Mouse (Mus musculus): ENCODE results near the gene Lasp1. TPM values are rescaled to one million over a fixed set of nuclear protein-coding genes. Genes with fewer than 3 reads are reported as not detected.

The Lasp1 gene
- polyA plus RNA-seq, 1 experiment from 2014 or later: 95.3 TPM

DNA sequence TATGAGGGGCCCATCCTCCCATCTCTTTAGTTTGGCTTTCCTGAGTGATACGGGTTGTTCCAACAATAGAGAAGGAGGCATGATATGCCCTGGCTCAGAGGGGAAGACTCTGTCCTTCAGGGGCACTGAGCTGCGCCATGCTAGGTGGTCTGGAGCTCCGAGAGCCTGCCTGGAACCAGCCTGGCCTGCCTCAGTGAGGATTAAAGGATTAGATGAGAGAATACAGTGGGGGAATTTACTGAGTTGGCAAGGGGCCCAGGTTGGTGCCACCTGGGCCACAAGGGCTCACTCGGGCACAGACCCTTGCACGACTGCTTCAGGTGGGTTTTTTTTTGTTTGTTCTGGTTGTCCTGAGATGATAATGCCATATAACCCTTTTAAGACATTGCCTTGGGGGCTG is 17.4 kb downstream of the Lasp1 start:
- Histone ChIP-seq H3K4me2 (no peak overlapping the region), H3K4me1 (peaks cover 70% of the 10 kb centered on the region), H3K4me3 (no peak overlapping the region), H3K9ac (no peak overlapping the region), H3K27ac (no peak overlapping the region), H3K9me3 (replicated peaks) (no peaks in the 10 kb centered on the region), H3K36me3 (ENCODE audit: poor library complexity, severe bottlenecking) (peaks cover 56% of the 10 kb centered on the region), H3K27me3 (no peaks in the 10 kb centered on the region)
- ATAC-seq: no peak
- WGBS: 38% methylated on average over 5 of the region's 5 CpGs

DNA sequence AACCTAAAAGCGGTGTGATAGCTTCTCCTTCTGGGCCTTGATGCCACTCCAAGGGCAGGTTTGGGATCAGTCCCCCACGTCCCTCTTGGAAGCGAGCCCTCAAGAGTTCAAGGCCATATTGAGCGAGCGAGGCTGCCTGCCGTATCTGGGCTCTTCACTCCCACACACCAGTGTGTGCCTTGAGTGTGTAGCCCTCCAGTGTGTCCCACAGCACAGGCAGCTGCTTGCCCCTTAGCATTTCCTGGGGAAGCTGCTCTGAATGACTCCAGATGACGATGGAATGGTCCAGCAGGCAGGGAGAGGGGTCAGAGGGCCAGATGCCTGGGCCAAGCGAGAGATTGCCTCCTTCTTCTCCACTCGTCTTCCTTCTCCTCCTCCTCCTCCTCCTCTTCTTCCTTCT is 18.1 kb downstream of the Lasp1 start:
- 67% methylated on average over 9 of the region's 9 CpGs for WGBS

DNA sequence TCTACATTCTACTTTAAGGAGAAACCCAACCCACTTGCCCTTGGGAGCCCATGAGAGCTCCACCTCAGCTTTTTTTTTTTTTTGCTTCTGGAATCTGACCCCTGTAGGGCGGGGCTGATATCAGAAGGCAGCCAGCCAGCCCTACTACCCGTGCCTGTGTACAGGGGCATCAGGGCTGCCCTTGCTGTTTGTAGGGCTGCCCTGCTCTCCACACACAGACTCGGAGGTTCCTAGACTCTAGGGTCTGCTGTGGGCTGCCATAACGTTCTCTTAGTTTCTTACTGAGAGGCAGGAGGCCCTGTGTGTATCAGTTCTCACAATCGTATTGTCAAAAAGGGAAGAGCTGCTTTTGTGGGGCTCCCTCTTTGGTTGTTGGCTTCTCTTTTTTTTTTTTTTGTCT is 18.6 kb downstream of the Lasp1 start:
- Histone ChIP-seq H3K9ac (no peak overlapping the region), H3K4me1 (peaks cover 58% of the 10 kb centered on the region), H3K27ac (peak overlapping the region; percentile 78; the same call in 1 of the 2 replicates), H3K36me3 (ENCODE audit: poor library complexity, severe bottlenecking) (peaks cover 61% of the 10 kb centered on the region), H3K27me3 (no peaks in the 10 kb centered on the region), H3K4me2 (no peak overlapping the region), H3K4me3 (no peak overlapping the region), H3K9me3 (replicated peaks) (no peaks in the 10 kb centered on the region)
- WGBS: 42% methylated on average over 5 of the region's 5 CpGs
- no peak for ATAC-seq

More for the DNA sequence above, 18.1 kb downstream of the Lasp1 start:
- Histone ChIP-seq H3K27me3 (no peaks in the 10 kb centered on the region), H3K9ac (no peak overlapping the region; the same call in 1 of the 2 replicates), H3K4me1 (peaks cover 63% of the 10 kb centered on the region), H3K4me3 (no peak overlapping the region), H3K4me2 (no peak overlapping the region), H3K36me3 (ENCODE audit: poor library complexity, severe bottlenecking) (peaks cover 61% of the 10 kb centered on the region), H3K27ac (no peak overlapping the region), H3K9me3 (replicated peaks) (no peaks in the 10 kb centered on the region)
- no peak for ATAC-seq

DNA sequence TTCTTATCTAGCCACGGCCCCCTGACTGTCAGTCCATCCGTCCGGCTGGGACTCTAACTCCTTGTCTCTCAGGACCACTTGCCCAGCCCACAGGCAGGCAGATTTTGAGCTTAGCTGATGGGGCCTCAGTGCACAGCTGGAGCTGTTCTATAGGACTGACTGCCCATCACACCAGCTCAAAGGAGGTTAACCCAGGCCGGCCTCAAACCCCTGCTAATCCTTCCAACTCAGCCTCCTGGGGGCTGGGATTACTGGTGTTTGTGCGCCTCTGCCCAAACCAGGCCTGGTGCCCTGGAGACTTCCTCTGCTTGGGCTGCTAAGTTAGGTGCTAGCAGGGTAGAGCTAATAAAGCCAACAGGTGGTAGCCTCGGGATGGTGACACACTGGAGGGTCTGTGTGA is 19.2 kb downstream of the Lasp1 start:
- Histone ChIP-seq H3K9me3 (replicated peaks) (no peaks in the 10 kb centered on the region), H3K9ac (peak overlapping the region; percentile 55; the same call in 1 of the 2 replicates), H3K4me1 (peaks cover 52% of the 10 kb centered on the region), H3K27ac (peak overlapping the region; percentile 78), H3K27me3 (no peaks in the 10 kb centered on the region), H3K4me2 (no peak overlapping the region), H3K4me3 (no peak overlapping the region), H3K36me3 (ENCODE audit: poor library complexity, severe bottlenecking) (peaks cover 63% of the 10 kb centered on the region)
- WGBS: 15% methylated on average over 6 of the region's 6 CpGs
- ATAC-seq: no peak

DNA sequence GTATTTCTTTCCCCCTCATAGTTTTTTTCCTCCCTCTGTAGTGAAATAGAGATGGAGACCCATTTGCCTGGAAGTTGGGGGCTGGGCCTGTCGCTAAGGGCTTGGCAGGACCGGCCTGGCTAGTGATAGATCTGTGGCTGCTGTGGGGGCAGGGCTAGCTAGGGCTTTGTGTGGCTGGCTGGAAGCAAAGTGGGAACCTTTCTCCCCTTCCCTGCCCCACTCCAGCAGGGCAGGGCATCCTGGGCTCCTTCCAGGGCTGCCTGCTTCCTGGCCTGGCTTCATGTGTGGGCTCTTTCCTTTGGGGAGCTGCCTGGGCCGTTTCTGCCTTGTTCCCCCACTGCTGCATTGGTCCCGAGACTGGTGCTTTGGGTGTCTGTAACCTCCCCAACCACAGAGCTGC is 19.8 kb downstream of the Lasp1 start:
- peak overlapping the region; percentile 24 for H3K4me2 ChIP-seq
- WGBS: 7% methylated on average over 4 of the region's 4 CpGs
- peak; percentile 67 for ATAC-seq
- H3K4me1 ChIP-seq: peaks cover 46% of the 10 kb centered on the region
- peak overlapping the region; percentile 78 for H3K27ac ChIP-seq
- H3K4me3 ChIP-seq: no peak overlapping the region
- H3K36me3 ChIP-seq (ENCODE audit: poor library complexity, severe bottlenecking): peaks cover 68% of the 10 kb centered on the region
- no peaks in the 10 kb centered on the region for H3K27me3 ChIP-seq
- H3K9me3 ChIP-seq (replicated peaks): no peaks in the 10 kb centered on the region
- peak overlapping the region; percentile 55 for H3K9ac ChIP-seq

DNA sequence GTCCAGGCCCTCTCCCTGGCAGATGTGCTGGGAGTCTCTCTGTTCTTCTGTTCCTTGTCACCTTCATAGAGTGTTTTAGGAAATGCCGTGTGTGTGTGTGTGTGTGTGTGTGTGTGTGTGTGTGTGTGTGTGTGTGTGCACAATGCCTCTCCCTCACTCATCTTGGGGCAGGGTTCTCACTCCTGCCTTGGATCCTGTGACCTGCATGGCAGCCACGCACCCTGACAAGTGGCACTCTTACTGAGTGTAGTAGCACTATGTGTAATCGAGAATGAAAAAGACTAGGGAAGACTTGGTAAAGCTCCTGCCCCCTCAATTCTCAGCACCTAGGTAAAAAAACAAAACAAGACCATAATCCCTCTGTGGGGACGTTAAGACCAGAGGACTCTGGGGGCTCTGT is 20.3 kb downstream of the Lasp1 start:
- Histone ChIP-seq H3K27me3 (no peaks in the 10 kb centered on the region), H3K9ac (peak overlapping the region; percentile 55), H3K9me3 (replicated peaks) (no peaks in the 10 kb centered on the region), H3K27ac (peak overlapping the region; percentile 78), H3K4me3 (no peak overlapping the region), H3K4me1 (peaks cover 41% of the 10 kb centered on the region), H3K4me2 (no peak overlapping the region), H3K36me3 (ENCODE audit: poor library complexity, severe bottlenecking) (peaks cover 72% of the 10 kb centered on the region)
- 38% methylated on average over 4 of the region's 4 CpGs for WGBS
- ATAC-seq: no peak

DNA sequence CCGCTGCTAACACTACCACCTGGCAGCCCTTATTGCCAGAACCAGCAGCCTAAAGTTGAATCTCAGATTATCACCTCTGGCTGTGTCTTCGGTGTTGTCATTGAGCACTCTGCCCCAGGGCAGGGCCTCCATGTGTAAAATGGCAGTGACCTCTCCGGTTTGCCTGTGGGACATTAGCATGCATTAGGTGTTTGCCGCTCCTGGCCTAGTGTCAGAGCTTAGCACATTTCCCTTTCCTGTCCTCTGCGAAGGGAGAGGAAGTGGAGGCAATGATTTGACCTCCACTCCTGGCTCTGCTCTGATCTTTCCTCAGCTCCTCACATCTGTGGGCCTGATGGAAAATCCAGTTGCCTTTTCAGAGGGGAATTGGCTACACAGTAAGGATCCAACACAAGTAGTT is 21.1 kb downstream of the Lasp1 start:
- ATAC-seq: no peak
- no peak overlapping the region for H3K4me2 ChIP-seq
- WGBS: 92% methylated on average over 5 of the region's 5 CpGs
- peaks cover 45% of the 10 kb centered on the region for H3K4me1 ChIP-seq
- no peaks in the 10 kb centered on the region for H3K27me3 ChIP-seq
- H3K9ac ChIP-seq: no peak overlapping the region
- no peak overlapping the region for H3K27ac ChIP-seq
- H3K9me3 ChIP-seq (replicated peaks): no peaks in the 10 kb centered on the region
- H3K36me3 ChIP-seq (ENCODE audit: poor library complexity, severe bottlenecking): peaks cover 74% of the 10 kb centered on the region
- H3K4me3 ChIP-seq: no peak overlapping the region

DNA sequence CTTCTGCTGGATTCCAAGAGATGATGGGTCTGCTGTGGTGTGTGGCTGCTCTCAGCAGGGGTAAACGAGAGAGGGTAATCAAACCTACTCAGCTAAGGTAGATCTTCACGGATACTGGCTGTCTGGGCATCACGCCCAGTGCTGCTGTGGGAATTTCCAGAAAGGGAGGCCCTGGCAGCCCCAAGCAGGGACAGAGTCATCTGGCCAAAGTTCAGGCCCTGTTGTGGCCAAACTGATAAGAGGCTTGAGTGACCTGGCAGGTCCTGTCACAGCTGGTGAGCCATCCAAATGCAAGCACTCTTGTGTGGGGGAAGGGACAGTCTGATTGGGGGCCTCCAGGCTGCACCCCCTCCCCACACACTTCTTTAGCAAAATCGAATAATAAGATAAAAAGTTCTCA is 22.0 kb downstream of the Lasp1 start:
- Histone ChIP-seq H3K4me2 (no peak overlapping the region), H3K36me3 (ENCODE audit: poor library complexity, severe bottlenecking) (peaks cover 74% of the 10 kb centered on the region), H3K27me3 (no peaks in the 10 kb centered on the region), H3K27ac (no peak overlapping the region), H3K4me3 (no peak overlapping the region), H3K9me3 (replicated peaks) (no peaks in the 10 kb centered on the region), H3K9ac (no peak overlapping the region), H3K4me1 (peaks cover 38% of the 10 kb centered on the region)
- WGBS: 75% methylated on average over 4 of the region's 4 CpGs
- ATAC-seq: no peak

DNA sequence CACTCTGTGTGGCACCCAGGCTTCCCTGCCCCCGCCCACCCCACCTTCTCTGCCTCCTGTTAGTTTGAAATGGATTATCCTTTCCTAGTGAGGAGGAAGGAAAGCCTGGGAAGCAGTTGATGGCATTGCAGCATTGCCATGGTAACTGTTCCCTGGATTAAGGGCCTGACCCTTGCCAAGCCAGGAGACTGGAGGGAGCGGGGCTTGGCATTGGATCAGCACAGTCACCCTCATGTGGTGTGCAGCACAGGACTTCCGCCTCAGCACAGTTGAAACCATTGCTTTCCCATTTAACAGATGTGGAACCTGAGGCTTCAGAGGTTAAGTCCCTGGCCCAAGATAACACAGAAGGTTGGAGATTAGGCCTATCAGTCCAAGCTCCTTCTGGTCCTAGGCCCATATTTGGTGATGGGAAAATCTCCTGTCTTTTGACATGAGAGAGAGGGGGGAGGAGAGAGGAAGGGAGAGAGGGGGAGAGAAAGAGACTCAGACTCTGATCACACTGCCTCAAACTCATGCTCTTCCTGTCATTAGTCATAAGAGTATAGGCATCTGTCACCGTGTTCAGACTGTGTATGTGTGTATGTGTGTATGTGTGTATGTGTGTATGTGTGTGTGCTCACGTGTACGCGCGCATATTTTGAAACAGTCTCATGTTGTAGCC is 22.7 kb downstream of the Lasp1 start:
- Histone ChIP-seq H3K4me3 (no peak overlapping the region), H3K9me3 (replicated peaks) (no peaks in the 10 kb centered on the region), H3K36me3 (ENCODE audit: poor library complexity, severe bottlenecking) (peaks cover 74% of the 10 kb centered on the region), H3K4me2 (no peak overlapping the region), H3K9ac (no peak overlapping the region), H3K27me3 (no peaks in the 10 kb centered on the region), H3K4me1 (peaks cover 35% of the 10 kb centered on the region), H3K27ac (no peak overlapping the region)
- 88% methylated on average over 8 of the region's 8 CpGs for whole genome bisulfite sequencing
- ATAC-seq: no peak

DNA sequence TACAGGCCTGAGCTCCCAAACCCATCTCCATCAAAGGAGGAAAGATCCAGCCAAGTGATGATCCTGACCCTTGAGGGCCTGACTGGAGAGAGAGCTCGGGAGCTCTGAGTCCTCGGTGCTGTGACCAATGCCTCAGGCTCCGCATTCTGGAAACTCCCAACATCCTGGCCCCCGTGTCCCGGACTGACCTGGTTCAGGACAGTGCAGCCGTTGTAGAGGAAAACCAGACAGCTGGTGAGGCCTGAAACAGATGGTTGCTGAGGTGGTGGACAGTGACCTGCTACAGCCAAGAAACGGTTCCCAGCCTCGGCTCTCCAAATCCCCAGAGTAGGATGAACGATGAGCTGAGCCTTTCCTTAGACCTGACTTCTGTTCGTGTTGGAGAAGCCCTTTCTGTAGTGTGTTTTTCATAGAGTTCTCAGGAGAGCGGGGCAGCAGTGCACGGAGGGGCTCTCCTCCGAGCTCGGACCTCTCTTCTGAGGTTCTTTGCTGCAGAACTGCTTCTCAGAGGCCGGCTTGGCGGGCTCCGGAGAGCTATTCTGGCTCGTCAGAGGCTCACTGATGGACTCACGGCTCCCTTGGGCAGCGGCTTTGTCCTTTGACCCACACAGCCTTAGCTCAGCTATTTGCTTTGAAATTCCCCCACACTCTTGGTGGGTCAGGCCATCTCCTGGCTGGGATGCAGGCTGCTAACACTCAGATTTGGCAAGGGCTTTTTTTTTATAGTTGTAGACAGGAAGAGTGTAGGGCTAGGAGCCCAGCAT is 24.2 kb downstream of the Lasp1 start:
- H3K9ac ChIP-seq: no peak overlapping the region
- 83% methylated on average over 20 of the region's 20 CpGs for WGBS
- no peak overlapping the region for H3K27ac ChIP-seq
- peaks cover 75% of the 10 kb centered on the region for H3K36me3 ChIP-seq (ENCODE audit: poor library complexity, severe bottlenecking)
- no peaks in the 10 kb centered on the region for H3K27me3 ChIP-seq
- H3K4me3 ChIP-seq: no peak overlapping the region
- no peak overlapping the region for H3K4me2 ChIP-seq
- H3K9me3 ChIP-seq (replicated peaks): no peaks in the 10 kb centered on the region
- no peak for ATAC-seq
- peaks cover 23% of the 10 kb centered on the region for H3K4me1 ChIP-seq

DNA sequence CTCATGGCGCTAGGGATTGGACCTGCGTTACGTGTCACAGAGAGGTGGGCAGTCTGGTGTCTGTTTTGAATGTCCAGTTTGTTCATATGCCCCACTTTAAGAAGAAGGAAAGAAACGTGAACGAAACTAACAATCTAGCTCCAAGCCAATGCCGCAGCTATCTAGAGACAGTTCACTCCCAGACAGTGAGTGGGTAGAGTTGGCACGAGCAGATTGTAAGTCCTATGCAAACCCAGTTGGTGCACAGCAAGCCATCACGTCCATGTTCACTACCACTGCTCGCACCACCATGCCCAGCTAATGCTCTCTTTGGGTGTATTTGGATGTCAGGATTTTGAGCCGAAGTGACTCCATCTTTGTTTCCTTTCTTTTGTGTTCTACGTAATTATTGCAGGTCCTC is 25.4 kb downstream of the Lasp1 start:
- Histone ChIP-seq H3K9me3 (replicated peaks) (no peaks in the 10 kb centered on the region), H3K9ac (no peak overlapping the region), H3K27ac (no peak overlapping the region), H3K27me3 (no peaks in the 10 kb centered on the region), H3K4me1 (peaks cover 12% of the 10 kb centered on the region), H3K4me2 (no peak overlapping the region), H3K36me3 (ENCODE audit: poor library complexity, severe bottlenecking) (peaks cover 75% of the 10 kb centered on the region), H3K4me3 (no peak overlapping the region)
- no peak for ATAC-seq
- 97% methylated on average over 11 of the region's 11 CpGs for WGBS

DNA sequence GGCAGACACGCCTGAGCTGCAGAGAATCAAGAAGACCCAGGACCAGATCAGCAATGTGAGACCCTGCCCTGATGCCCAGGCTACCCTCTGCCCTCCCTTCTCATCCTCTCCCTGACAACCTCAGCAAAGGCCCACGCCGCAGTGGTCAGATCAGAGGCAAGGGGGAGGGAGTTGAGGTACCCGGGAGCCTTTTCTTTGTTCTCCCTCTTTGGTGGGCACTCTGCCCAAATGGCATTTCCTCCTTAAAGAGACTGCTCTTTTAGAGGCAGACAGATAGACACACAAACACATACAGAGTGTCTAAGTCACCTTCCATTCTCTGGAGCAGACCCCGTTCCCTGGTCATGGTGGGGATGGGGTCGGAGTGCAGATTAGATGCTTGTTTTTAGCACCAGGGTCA is 26.1 kb downstream of the Lasp1 start:
- no peaks in the 10 kb centered on the region for H3K27me3 ChIP-seq
- H3K4me2 ChIP-seq: no peak overlapping the region
- 70% methylated on average over 6 of the region's 6 CpGs for WGBS
- H3K4me3 ChIP-seq: no peak overlapping the region
- H3K27ac ChIP-seq: no peak overlapping the region
- H3K9me3 ChIP-seq (replicated peaks): no peaks in the 10 kb centered on the region
- H3K9ac ChIP-seq: no peak overlapping the region
- H3K36me3 ChIP-seq (ENCODE audit: poor library complexity, severe bottlenecking): peaks cover 77% of the 10 kb centered on the region
- ATAC-seq: no peak
- peaks cover 11% of the 10 kb centered on the region; the same call in 1 of the 2 replicates for H3K4me1 ChIP-seq
